Mouse (Mus musculus): ENCODE data around the gene Myh8. TPM values are rescaled to one million over a fixed set of nuclear protein-coding genes. Genes with fewer than 3 reads are reported as not detected.

Myh8 gene
- total RNA-seq (2012; rRNA removed), result not detected in 2 replicates
- polyA plus RNA-seq (2012; ENCODE audit: insufficient read depth in 1 of 2, insufficient read length in 2 of 2, low read depth in 1 of 2, low replicate concordance in 2 of 2, missing spikeins in 1 of 2), result not detected

- Histone ChIP-seq H3K4me3 (ENCODE audit: control insufficient read depth in 1 of 2, insufficient read depth in 1 of 2, low read depth in 2 of 2, low read length in 2 of 2) (no peak within 1 kb of the TSS), H3K9me3 (replicated peaks; ENCODE audit: insufficient read depth, low read length) (no peaks in the 10 kb centered on the region), H3K27ac (ENCODE audit: control insufficient read depth, low read depth, low read length) (no peak within 1 kb of the TSS), H3K36me3 (ENCODE audit: control insufficient read depth in 1 of 2, insufficient read depth in 2 of 2, low read length in 2 of 2) (no peaks in the 10 kb centered on the region), H3K27me3 (ENCODE audit: control insufficient read depth in 1 of 2, insufficient read depth in 2 of 2, low read length in 2 of 2) (no peaks in the 10 kb centered on the region), H3K9ac (ENCODE audit: control insufficient read depth, low read depth, low read length, poor library complexity, severe bottlenecking) (no peak within 1 kb of the TSS), H3K4me1 (ENCODE audit: control insufficient read depth in 1 of 2, insufficient read depth in 2 of 2, low read length in 2 of 2) (no peaks in the 10 kb centered on the region), H3K79me2 (ENCODE audit: control insufficient read depth, insufficient read depth, low read length, poor library complexity) (no peaks in the 10 kb centered on the region)
- TF ChIP-seq CHD2 (IDR thresholded peaks at IDR 0.05; ENCODE audit: low read length), result no peak
- no peak for TF ChIP-seq CHD1 (IDR thresholded peaks at IDR 0.05; ENCODE audit: low read depth, low read length)
- TF ChIP-seq GATA1 (IDR thresholded peaks at IDR 0.05; ENCODE audit: low read depth, low read length), result no peak
- TF ChIP-seq ETS1 (IDR thresholded peaks at IDR 0.05; ENCODE audit: low read depth, low read length), result no peak
- TF ChIP-seq NRF1 (IDR thresholded peaks at IDR 0.05; ENCODE audit: insufficient read depth, low read depth, low read length, poor library complexity, severe bottlenecking), result no peak
- no peak for TF ChIP-seq ZKSCAN1 (IDR thresholded peaks at IDR 0.05; ENCODE audit: low read depth, low read length)
- TF ChIP-seq HCFC1 (IDR thresholded peaks at IDR 0.05; ENCODE audit: low read depth, low read length), result no peak
- no peak for TF ChIP-seq MAZ (IDR thresholded peaks at IDR 0.05; ENCODE audit: low read depth, low read length)
- TF ChIP-seq MAFK (IDR thresholded peaks at IDR 0.05; ENCODE audit: borderline replicate concordance, low read depth, low read length), result no peak
- no peak for TF ChIP-seq JUND (IDR thresholded peaks at IDR 0.05; ENCODE audit: low read depth, low read length)
- no peak for DNase-seq (ENCODE audit: low read depth, low spot score)
Measured at GRCm38 (mm10) chr11:67276601-67277174, at the start of gene Myh8. Gene Myh8, plus strand, starts transcription at chr11:67277124.

- Histone ChIP-seq H3K9me3 (replicated peaks; ENCODE audit: insufficient read depth, low read length) (no peaks in the 10 kb centered on the region), H3K27me3 (ENCODE audit: control insufficient read depth in 1 of 2, insufficient read depth in 2 of 2, low read length in 2 of 2) (no peaks in the 10 kb centered on the region), H3K9ac (ENCODE audit: control insufficient read depth, low read depth, low read length, poor library complexity, severe bottlenecking) (no peak overlapping the region), H3K36me3 (ENCODE audit: control insufficient read depth in 1 of 2, insufficient read depth in 2 of 2, low read length in 2 of 2) (no peaks in the 10 kb centered on the region), H3K27ac (ENCODE audit: control insufficient read depth, low read depth, low read length) (no peak overlapping the region), H3K4me1 (ENCODE audit: control insufficient read depth in 1 of 2, insufficient read depth in 2 of 2, low read length in 2 of 2) (no peaks in the 10 kb centered on the region), H3K79me2 (ENCODE audit: control insufficient read depth, insufficient read depth, low read length, poor library complexity) (no peaks in the 10 kb centered on the region), H3K4me3 (ENCODE audit: control insufficient read depth in 1 of 2, insufficient read depth in 1 of 2, low read depth in 2 of 2, low read length in 2 of 2) (no peak overlapping the region)
- DNase-seq (ENCODE audit: low read depth, low spot score), result no peak
- no peak for TF ChIP-seq USF2 (IDR thresholded peaks at IDR 0.05; ENCODE audit: borderline replicate concordance in 1 of 2, insufficient read depth in 1 of 2, low read depth in 1 of 2, low read length in 2 of 2)
- TF ChIP-seq CTCF (IDR thresholded peaks at IDR 0.05 in 2 of 3, conservative IDR thresholded peaks at IDR 0.05 in 1 of 3; ENCODE audit: control insufficient read depth in 1 of 3, insufficient read depth in 1 of 3, low read depth in 2 of 3, low read length in 3 of 3, poor library complexity in 1 of 3, severe bottlenecking in 1 of 3), result no peak
Measured at GRCm38 (mm10) chr11:67228731-67229130, 48.2 kb upstream of the Myh8 start.

- H3K79me2 ChIP-seq (ENCODE audit: control insufficient read depth, insufficient read depth, low read length, poor library complexity), result no peaks in the 10 kb centered on the region
- no peaks in the 10 kb centered on the region for H3K27me3 ChIP-seq (ENCODE audit: control insufficient read depth in 1 of 2, insufficient read depth in 2 of 2, low read length in 2 of 2)
- no peaks in the 10 kb centered on the region for H3K9me3 ChIP-seq (replicated peaks; ENCODE audit: insufficient read depth, low read length)
- H3K36me3 ChIP-seq (ENCODE audit: control insufficient read depth in 1 of 2, insufficient read depth in 2 of 2, low read length in 2 of 2), result no peaks in the 10 kb centered on the region
- H3K4me1 ChIP-seq (ENCODE audit: control insufficient read depth in 1 of 2, insufficient read depth in 2 of 2, low read length in 2 of 2), result no peaks in the 10 kb centered on the region
- no peak for TF ChIP-seq E2F4 (IDR thresholded peaks at IDR 0.05; ENCODE audit: borderline replicate concordance, low read depth, low read length)
- no peak for TF ChIP-seq KAT2A (conservative IDR thresholded peaks at IDR 0.05; ENCODE audit: low read depth, low read length)
- TF ChIP-seq MAFK (IDR thresholded peaks at IDR 0.05; ENCODE audit: borderline replicate concordance, low read depth, low read length), result no peak
- TF ChIP-seq SMC3 (IDR thresholded peaks at IDR 0.05; ENCODE audit: low read depth, low read length), result no peak
- TF ChIP-seq RCOR1 (IDR thresholded peaks at IDR 0.05; ENCODE audit: low read depth, low read length), result no peak
- no peak for TF ChIP-seq SIN3A (IDR thresholded peaks at IDR 0.05; ENCODE audit: low read length)
- no peak for TF ChIP-seq MEF2A (IDR thresholded peaks at IDR 0.05; ENCODE audit: extremely low read depth, insufficient replicate concordance, low read depth, low read length, poor library complexity, severe bottlenecking)
- TF ChIP-seq MXI1 (IDR thresholded peaks at IDR 0.05; ENCODE audit: low read depth, low read length), result no peak
- H3K9ac ChIP-seq (ENCODE audit: control insufficient read depth, low read depth, low read length, poor library complexity, severe bottlenecking), result no peak overlapping the region
- H3K27ac ChIP-seq (ENCODE audit: control insufficient read depth, low read depth, low read length), result no peak overlapping the region
- no peak overlapping the region for H3K4me3 ChIP-seq (ENCODE audit: control insufficient read depth in 1 of 2, insufficient read depth in 1 of 2, low read depth in 2 of 2, low read length in 2 of 2)
- DNase-seq (ENCODE audit: low read depth, low spot score), result no peak
Measured at GRCm38 (mm10) chr11:67229166-67229565, 47.8 kb upstream of the Myh8 start.
